Mouse (Mus musculus): ENCODE data around the gene Rhbdf1. TPM values are rescaled to one million over a fixed set of nuclear protein-coding genes. Genes with fewer than 3 reads are reported as not detected.
"Not testable (repeated sequence)": the region's sequence is repeated elsewhere in the genome, so short reads cannot be mapped to it uniquely, and the experiment has no call there.

The Rhbdf1 gene
- total RNA-seq, 2 experiments from 2014 or later: 18.4 to 24.4 TPM

GRCm38 (mm10) chr11:32225222-32226104 is 3.4 kb upstream of the Rhbdf1 start:
- DNase-seq: peak; percentile 55
- intact Hi-C loops (cut with DNase I; ENCODE audit: low total_unique reads): no loop called here

DNA sequence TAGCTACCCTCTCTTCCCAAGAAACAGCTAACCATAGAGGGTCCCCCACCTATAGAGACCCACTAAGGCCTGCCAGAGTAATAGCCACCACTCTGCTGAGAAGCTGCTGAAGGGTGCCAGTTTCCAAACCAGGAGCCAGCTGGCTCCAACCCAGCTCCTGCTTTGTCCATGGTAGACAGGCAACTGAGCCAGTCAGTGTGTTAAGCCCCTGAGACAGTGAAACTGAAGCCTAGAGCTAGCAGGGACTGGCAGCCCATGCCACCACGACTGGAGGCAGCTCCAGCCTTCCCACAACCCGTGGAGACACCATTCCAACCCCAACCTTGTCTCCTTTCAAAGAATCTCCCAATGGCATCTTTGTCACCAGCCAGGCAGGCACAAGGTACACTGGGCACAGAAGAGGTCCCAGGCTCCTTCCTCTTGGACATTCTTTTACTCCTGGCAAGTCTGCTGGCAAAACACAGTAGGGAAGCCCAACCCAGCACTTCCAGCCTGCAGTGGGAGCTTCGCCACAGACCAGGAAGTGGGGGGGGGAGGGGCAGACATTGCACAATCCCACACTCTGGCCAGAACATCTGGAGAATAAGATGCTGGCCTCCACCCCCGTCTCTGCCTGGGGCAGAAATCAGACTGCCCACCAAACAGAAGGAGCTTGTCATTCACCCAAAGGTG is 2.5 kb upstream of the Rhbdf1 start:
- peak; percentile 89 for DNase-seq
- intact Hi-C loops (cut with DNase I; ENCODE audit: low total_unique reads): no loop called here

DNA sequence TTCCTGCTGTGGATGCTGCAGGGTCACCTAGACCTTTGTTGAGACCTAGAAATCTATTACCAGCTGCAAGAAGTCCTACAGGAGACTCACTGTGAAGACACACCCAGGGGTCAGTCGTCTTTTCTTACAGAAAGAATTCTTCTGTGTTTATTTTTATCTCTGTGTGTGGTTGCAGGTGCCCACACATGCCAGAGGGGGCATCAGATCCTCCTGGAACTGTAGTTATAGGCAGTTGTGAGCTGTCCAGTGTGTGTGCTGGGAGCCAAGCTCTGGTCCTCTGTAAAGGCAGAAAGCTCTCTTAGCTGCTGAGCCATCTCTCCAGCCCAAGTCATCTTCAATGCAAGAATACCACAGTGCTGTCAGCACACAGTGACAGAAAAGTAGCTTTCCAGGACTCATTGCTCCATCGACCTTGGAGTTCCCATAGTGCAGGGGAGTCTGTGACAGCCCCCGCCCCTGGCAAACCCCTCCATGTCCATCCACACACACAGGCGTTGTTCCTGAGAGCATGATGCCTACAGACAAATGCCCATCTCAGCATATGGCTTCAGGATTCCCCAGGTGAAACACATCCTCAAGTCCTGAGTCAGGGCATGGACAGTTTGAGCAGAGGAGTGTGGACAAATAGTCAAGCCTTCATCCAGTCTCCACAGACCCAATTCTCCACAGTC is 1.3 kb upstream of the Rhbdf1 start:
- intact Hi-C loops (cut with DNase I; ENCODE audit: low total_unique reads): no loop called here
- no peak for DNase-seq

GRCm38 (mm10) chr11:32222570-32223194 is 582 bp upstream of the Rhbdf1 start:
- intact Hi-C loops (cut with DNase I; ENCODE audit: low total_unique reads): no loop called here
- DNase-seq: no peak

GRCm38 (mm10) chr11:32221225-32221950 is 712 bp downstream of the Rhbdf1 start:
- intact Hi-C loops (cut with DNase I; ENCODE audit: low total_unique reads): no loop called here
- DNase-seq: peak; percentile 75

GRCm38 (mm10) chr11:32220607-32221224 is 1.4 kb downstream of the Rhbdf1 start:
- DNase-seq: no peak
- intact Hi-C loops (cut with DNase I; ENCODE audit: low total_unique reads): no loop called here

DNA sequence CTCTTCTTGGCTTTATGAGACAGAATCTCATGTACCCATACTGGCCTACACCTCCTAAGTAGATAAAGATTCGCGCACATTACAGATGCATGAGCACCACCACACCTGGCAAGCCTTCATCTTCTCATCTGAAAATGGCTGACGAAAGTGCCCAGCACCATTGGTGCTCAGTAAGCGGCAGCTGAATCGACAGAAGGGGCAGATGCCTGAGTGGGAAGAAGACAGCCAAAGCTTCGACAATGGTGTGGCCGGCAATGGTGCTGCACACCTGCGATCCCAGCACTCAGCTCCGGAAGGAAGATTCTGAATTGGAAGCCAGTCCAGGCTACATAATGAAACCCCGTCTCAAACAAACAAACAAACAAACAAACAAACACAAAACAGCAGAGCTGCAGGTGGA is 2.8 kb downstream of the Rhbdf1 start:
- no peak for DNase-seq
- intact Hi-C loops (cut with DNase I; ENCODE audit: low total_unique reads): loop anchor here (2.0 kb wide), 1 partner anchor 18 kb away; no protein-coding TSS in a partner anchor

GRCm38 (mm10) chr11:32218501-32219050 is 3.5 kb downstream of the Rhbdf1 start:
- DNase-seq: no peak
- intact Hi-C loops (cut with DNase I; ENCODE audit: low total_unique reads): loop anchor here (2.0 kb wide), 1 partner anchor 18 kb away; no protein-coding TSS in a partner anchor

GRCm38 (mm10) chr11:32216851-32217250 is 5.2 kb downstream of the Rhbdf1 start:
- intact Hi-C loops (cut with DNase I; ENCODE audit: low total_unique reads): no loop called here
- DNase-seq: peak; percentile 62

- DNase-seq: no peak
- intact Hi-C loops (cut with DNase I; ENCODE audit: low total_unique reads): no loop called here
These were observed 6.5 kb downstream of the Rhbdf1 start for GRCm38 (mm10) chr11:32215372-32216162.

DNA sequence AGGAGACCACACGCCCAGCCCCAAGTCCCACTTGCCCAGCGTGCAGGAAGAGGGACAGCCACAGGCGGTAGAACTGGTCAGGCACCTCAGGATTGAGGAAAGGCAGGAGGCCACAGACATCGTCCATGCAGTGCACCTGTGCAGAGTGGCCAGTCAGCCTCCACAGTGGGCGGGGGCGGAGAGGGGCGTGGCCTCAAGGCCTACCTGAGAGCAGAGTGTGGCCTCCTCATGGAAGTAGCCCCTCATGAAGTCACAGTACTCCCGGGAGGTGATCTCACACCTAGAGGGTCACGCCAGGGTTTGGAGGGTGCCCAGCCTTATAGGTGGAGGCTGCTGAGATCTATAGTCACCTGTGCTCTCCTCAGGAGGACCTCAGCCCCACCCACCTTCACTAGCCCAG is 11.5 kb downstream of the Rhbdf1 start:
- intact Hi-C loops (cut with DNase I; ENCODE audit: low total_unique reads): no loop called here
- DNase-seq: no peak

DNA sequence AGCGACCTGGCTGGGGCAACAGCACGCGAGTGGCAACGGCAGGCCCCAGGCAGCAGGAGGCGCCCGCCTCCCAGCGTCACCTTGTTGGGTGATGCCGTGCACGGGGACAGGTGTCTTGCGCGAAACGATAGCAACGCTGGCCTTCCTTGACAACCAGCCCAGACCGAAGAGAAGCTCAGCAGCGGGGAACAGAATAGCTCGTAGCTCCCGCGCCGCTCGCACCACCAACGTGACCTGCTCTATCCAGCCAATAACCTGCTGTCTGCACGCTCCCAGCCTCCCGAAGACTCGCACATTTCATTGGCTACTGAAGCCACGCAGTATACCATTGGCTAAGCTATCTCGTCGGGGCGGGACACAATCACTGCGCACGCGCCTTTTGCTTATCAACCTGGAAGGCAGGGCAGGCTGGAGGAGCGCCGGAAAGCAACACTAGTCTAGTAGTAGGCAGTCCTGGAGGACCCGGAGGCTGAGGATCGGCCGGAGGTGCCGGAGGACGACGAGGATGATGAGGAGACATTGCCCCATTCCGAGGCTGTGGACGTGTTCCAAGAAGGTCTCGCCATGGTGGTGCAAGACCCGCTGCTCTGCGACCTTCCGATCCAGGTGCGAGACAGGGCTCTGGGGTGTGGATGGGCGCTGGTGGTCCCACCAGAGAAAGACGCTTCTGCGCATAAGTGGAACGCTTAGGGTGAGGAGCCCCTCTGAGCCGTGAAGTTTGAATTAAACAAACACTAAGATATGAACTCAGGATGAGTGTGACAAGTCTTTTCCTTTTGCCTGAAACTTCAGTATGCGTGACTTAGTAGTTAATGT is 16.8 kb downstream of the Rhbdf1 start, which contains the start of gene Snrnp25:
Gene Snrnp25 (plus strand): TSS at position 358 of the 816 bp plus-strand sequence.
- intact Hi-C loops (cut with DNase I; ENCODE audit: low total_unique reads): no loop called here
- peak; percentile 95 for DNase-seq

DNA sequence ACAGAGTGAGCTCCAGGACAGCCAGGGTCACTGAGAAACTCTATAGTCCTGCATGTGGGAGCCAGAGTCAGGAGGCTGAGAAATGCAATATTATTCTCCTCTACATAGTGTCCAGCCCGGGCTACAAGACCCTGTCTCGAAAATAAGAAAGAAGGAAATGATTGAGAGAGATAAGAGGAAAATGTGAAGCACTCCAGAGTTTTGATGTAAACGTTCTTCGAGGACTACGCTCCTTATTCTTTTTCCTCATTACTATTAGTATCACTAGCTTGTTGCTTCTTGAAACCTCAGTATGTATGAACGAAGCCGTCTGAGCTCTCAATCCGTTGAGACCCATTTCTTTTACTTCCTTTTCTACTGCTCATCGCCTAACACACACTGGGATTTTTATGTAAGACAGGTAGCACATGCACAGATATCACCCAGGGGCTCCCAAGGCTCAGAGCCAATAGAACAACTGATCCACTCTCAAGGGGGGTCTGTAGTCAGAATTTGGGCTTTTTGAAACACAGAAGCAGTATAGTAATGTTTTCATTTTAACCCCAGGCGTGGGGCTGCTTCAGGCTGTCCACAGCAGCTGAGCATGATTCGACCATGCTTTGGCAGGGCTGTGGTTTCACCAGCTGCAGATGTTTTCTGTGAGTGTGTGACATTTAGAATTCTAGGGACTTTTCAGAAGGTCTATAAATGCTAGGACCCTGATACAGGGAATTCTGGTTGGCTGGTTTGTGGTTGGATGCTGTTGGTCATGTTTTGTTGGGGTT is 20.0 kb downstream of the Rhbdf1 start:
- peak; percentile 0 for DNase-seq
- intact Hi-C loops (cut with DNase I; ENCODE audit: low total_unique reads): no loop called here

- DNase-seq; intact Hi-C loops (cut with DNase I; ENCODE audit: low total_unique reads): not testable (repeated sequence)
These were observed 21.1 kb downstream of the Rhbdf1 start for GRCm38 (mm10) chr11:32200992-32201391.

DNA sequence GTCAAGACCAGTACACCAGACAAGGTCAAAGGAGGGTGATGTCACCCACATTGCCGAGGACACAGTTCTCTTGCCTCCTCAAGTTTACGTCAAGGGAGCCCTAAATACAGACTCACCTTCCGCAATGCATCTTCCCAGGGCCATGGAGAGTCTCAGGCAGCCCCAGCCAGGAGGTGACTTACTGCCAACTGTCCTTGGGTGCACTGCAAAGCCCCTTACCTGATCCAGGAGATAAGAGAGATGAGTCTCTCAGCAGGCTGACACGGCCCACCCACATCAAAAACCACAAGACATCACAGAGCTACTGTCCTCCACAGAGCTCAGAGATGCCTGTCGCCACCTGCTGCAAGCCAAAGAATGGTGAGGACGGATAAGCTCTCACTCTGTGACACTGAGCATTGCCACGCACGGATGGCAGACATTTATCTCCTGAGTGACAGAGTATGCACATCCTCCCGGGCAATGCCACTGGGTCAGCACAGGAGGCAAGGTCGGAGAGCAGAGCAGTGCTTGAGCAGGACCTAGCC is 22.0 kb downstream of the Rhbdf1 start, which contains the start of gene Il9r:
Gene Il9r (minus strand): TSS at position 205 of the 527 bp plus-strand sequence.
- intact Hi-C loops (cut with DNase I; ENCODE audit: low total_unique reads): no loop called here
- DNase-seq: peak; percentile 2

GRCm38 (mm10) chr11:32199230-32199629 is 22.9 kb downstream of the Rhbdf1 start:
- peak; percentile 2 for DNase-seq
- intact Hi-C loops (cut with DNase I; ENCODE audit: low total_unique reads): loop anchor here (5.0 kb wide), 1 partner anchor 43 kb away; no protein-coding TSS in a partner anchor

Measured in gastrocnemius, postnatal 14 days (tissue).